ENCODE assay signal across 11 mouse cellular contexts in the genomic region with DNA sequence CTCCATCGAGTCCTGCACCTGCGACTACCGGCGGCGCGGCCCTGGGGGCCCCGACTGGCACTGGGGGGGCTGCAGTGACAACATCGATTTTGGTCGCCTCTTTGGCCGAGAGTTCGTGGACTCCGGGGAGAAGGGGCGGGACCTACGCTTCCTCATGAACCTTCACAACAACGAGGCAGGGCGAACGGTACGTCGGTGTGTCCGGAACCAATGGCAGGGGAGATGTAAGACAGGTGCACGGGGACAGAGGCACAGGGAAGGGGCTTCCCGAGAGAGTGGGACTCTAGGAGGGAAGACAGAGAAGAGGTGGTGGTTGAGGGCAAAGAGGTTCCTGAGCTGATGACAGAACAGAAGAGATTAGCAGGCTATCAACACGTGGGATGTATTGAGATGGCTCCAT. TPM values are rescaled to one million over a fixed set of nuclear protein-coding genes. Genes with fewer than 3 reads are reported as not detected.
DNase-seq lines count a peak whose midpoint lies in the region; ATAC-seq lines count a peak whose summit lies in the region.
"Had no signal": no experiment of that assay in that cellular context is flagged by ENCODE, and none has a peak within 500 bp of the region (broad histone marks: within the 10 kb centered on the region; RNA-seq: fewer than 3 reads in every experiment).

No protein-coding gene starts in this region.

- H3K4me2 ChIP-seq in kidney, embryonic 16.5 days (replicated peaks; ENCODE audit: low read depth, low read length), result no peak overlapping the region
- peak overlapping the region; percentile 55; the same call in 1 of the 2 replicates for H3K4me2 ChIP-seq in hindbrain, embryonic 13.5 days
- H3K4me2 ChIP-seq in neural tube, embryonic 11.5 days (ENCODE audit: low read depth), result peak overlapping the region; percentile 25; the same call in 1 of the 2 replicates

- H3K4me3 ChIP-seq in kidney, embryonic 16.5 days (ENCODE audit: low read length), result peak overlapping the region; percentile 11; the same call in 1 of the 2 replicates
- peak overlapping the region; percentile 39 for H3K4me3 ChIP-seq in hindbrain, embryonic 13.5 days
- H3K4me3 ChIP-seq in neural tube, embryonic 11.5 days (ENCODE audit: low read depth, low read length), result peak overlapping the region; percentile 27

- no peak overlapping the region for H3K27ac ChIP-seq in kidney, embryonic 16.5 days (ENCODE audit: low read length)
- H3K27ac ChIP-seq in hindbrain, embryonic 13.5 days, result no peak overlapping the region
- no peak overlapping the region for H3K27ac ChIP-seq in neural tube, embryonic 11.5 days (ENCODE audit: low read depth, low read length)

- no peak for DNase-seq in kidney, postnatal 10 days
- peak; percentile 13 for DNase-seq in neural tube, embryonic 11.5 days (ENCODE audit: low spot score)
- DNase-seq in MN1 (ENCODE audit: low spot score), result no peak
- no peak for DNase-seq in right cerebral cortex, postnatal 25 days
- DNase-seq: layer of hippocampus, adult 9-11 months; thymus, adult 2 months had no signal

- peaks cover 29% of the 10 kb centered on the region for H3K4me1 ChIP-seq in kidney, embryonic 16.5 days (ENCODE audit: insufficient read depth, low read length)
- peaks cover 46% of the 10 kb centered on the region for H3K4me1 ChIP-seq in hindbrain, embryonic 13.5 days (replicated peaks)
- H3K4me1 ChIP-seq in neural tube, embryonic 11.5 days (ENCODE audit: control insufficient read depth, insufficient read depth, low read length), result peaks cover 25% of the 10 kb centered on the region

- H3K9ac ChIP-seq in kidney, embryonic 16.5 days (replicated peaks; ENCODE audit: low read length), result no peak overlapping the region
- H3K9ac ChIP-seq in hindbrain, embryonic 13.5 days, result no peak overlapping the region
- H3K9ac ChIP-seq in neural tube, embryonic 11.5 days (ENCODE audit: low read length), result no peak overlapping the region; the same call in 1 of the 2 replicates

- ATAC-seq in kidney, embryonic 16.5 days (ENCODE audit: low FRiP score, low TSS enrichment), result no peak
- 0 out of 2 replicates have a peak, but pooled peaks have one; percentile 16 for ATAC-seq in common myeloid progenitor, adult 5-6 weeks (replicated peaks; ENCODE audit: low read depth, poor library complexity, severe bottlenecking)
- no peak for ATAC-seq in hindbrain, embryonic 13.5 days (ENCODE audit: low FRiP score)
- ATAC-seq in neural tube, embryonic 11.5 days (ENCODE audit: insufficient read depth, low FRiP score, low TSS enrichment), result no peak
- ATAC-seq: lung, postnatal 0 days; Patski had no signal

- no peaks in the 10 kb centered on the region for H3K9me3 ChIP-seq in kidney, embryonic 16.5 days (ENCODE audit: low read length)
- H3K9me3 ChIP-seq in hindbrain, embryonic 13.5 days, result no peaks in the 10 kb centered on the region
- no peaks in the 10 kb centered on the region for H3K9me3 ChIP-seq in neural tube, embryonic 11.5 days (ENCODE audit: control insufficient read depth, low read length)

- H3K27me3 ChIP-seq in kidney, embryonic 16.5 days (ENCODE audit: insufficient read depth, low read length), result peaks cover 96% of the 10 kb centered on the region
- peaks cover 100% of the 10 kb centered on the region for H3K27me3 ChIP-seq in hindbrain, embryonic 13.5 days
- peaks cover 94% of the 10 kb centered on the region for H3K27me3 ChIP-seq in neural tube, embryonic 11.5 days (ENCODE audit: control insufficient read depth, insufficient read depth, low read length)

- 2% methylated on average over 23 of the region's 23 CpGs for WGBS in kidney, embryonic 16.5 days
- 1% methylated on average over 23 of the region's 23 CpGs for WGBS in hindbrain, embryonic 13.5 days
- under 1% methylated on average over 23 of the region's 23 CpGs for WGBS in neural tube, embryonic 11.5 days

- no peaks in the 10 kb centered on the region for H3K36me3 ChIP-seq in kidney, embryonic 16.5 days (ENCODE audit: insufficient read depth, low read length)
- no peaks in the 10 kb centered on the region for H3K36me3 ChIP-seq in hindbrain, embryonic 13.5 days
- no peaks in the 10 kb centered on the region; the same call in 1 of the 2 replicates for H3K36me3 ChIP-seq in neural tube, embryonic 11.5 days (ENCODE audit: control insufficient read depth, insufficient read depth, low read length)

RNA-seq across cellular contexts. Expression of gene Wnt1, which starts 2.1 kb away (rescaled TPM):
- polyA plus RNA-seq in kidney, embryonic 16.5 days (2015; fragmentation: Nextera tagmentation; extraction: Ambion mirVana), result not detected in 2 replicates
- total RNA-seq in common myeloid progenitor, adult 5-6 weeks (2017), result not detected in 2 replicates
- polyA plus RNA-seq in hindbrain, embryonic 13.5 days (2015; fragmentation: Nextera tagmentation; extraction: Ambion mirVana), result 3.7 and 4.6 TPM in 2 replicates
- 11.8 and 12.9 TPM in 2 replicates for polyA plus RNA-seq in neural tube, embryonic 11.5 days (2014; fragmentation: Nextera tagmentation; extraction: Ambion mirVana)
- polyA plus RNA-seq: lung, postnatal 0 days; Patski had no signal

RNA-seq across cellular contexts. Expression of gene Wnt10b, which starts 13.8 kb away (rescaled TPM):
- 0.17 TPM in 1 of 2 replicates, not detected in the other for polyA plus RNA-seq in kidney, embryonic 16.5 days (2015; fragmentation: Nextera tagmentation; extraction: Ambion mirVana)
- total RNA-seq in common myeloid progenitor, adult 5-6 weeks (2017), result 0.64 TPM in 1 of 2 replicates, not detected in the other
- polyA plus RNA-seq in hindbrain, embryonic 13.5 days (2015; fragmentation: Nextera tagmentation; extraction: Ambion mirVana), result 0.12 TPM in 1 of 2 replicates, not detected in the other
- 0.51 and 0.95 TPM in 2 replicates for polyA plus RNA-seq in neural tube, embryonic 11.5 days (2014; fragmentation: Nextera tagmentation; extraction: Ambion mirVana)
- polyA plus RNA-seq: Patski had no signal

RNA-seq across cellular contexts. Expression of gene Ddn, which starts 17.5 kb away (rescaled TPM):
- polyA plus RNA-seq in kidney, embryonic 16.5 days (2015; fragmentation: Nextera tagmentation; extraction: Ambion mirVana), result 2.6 and 3.3 TPM in 2 replicates
- 0.23 TPM in 1 of 2 replicates, not detected in the other for total RNA-seq in common myeloid progenitor, adult 5-6 weeks (2017)
- polyA plus RNA-seq in hindbrain, embryonic 13.5 days (2015; fragmentation: Nextera tagmentation; extraction: Ambion mirVana), result 0.63 and 0.69 TPM in 2 replicates
- 0.48 and 0.78 TPM in 2 replicates for polyA plus RNA-seq in neural tube, embryonic 11.5 days (2014; fragmentation: Nextera tagmentation; extraction: Ambion mirVana)
- polyA plus RNA-seq: Patski had no signal

RNA-seq across cellular contexts. Expression of gene Arf3, which starts 28.8 kb away (rescaled TPM):
- polyA plus RNA-seq in kidney, embryonic 16.5 days (2015; fragmentation: Nextera tagmentation; extraction: Ambion mirVana), result 56.3 and 59.5 TPM in 2 replicates
- 27.0 and 32.8 TPM in 2 replicates for total RNA-seq in common myeloid progenitor, adult 5-6 weeks (2017)
- polyA plus RNA-seq in hindbrain, embryonic 13.5 days (2015; fragmentation: Nextera tagmentation; extraction: Ambion mirVana), result 68.4 and 71.7 TPM in 2 replicates
- polyA plus RNA-seq in neural tube, embryonic 11.5 days (2014; fragmentation: Nextera tagmentation; extraction: Ambion mirVana), result 42.0 and 44.0 TPM in 2 replicates

RNA-seq across cellular contexts. Expression of gene Prkag1, which starts 39.5 kb away (rescaled TPM):
- 103 and 119 TPM in 2 replicates for polyA plus RNA-seq in kidney, embryonic 16.5 days (2015; fragmentation: Nextera tagmentation; extraction: Ambion mirVana)
- 65.2 and 77.8 TPM in 2 replicates for total RNA-seq in common myeloid progenitor, adult 5-6 weeks (2017)
- 73.4 and 77.5 TPM in 2 replicates for polyA plus RNA-seq in hindbrain, embryonic 13.5 days (2015; fragmentation: Nextera tagmentation; extraction: Ambion mirVana)
- polyA plus RNA-seq in neural tube, embryonic 11.5 days (2014; fragmentation: Nextera tagmentation; extraction: Ambion mirVana), result 73.1 and 74.0 TPM in 2 replicates
